In the genomic region with DNA sequence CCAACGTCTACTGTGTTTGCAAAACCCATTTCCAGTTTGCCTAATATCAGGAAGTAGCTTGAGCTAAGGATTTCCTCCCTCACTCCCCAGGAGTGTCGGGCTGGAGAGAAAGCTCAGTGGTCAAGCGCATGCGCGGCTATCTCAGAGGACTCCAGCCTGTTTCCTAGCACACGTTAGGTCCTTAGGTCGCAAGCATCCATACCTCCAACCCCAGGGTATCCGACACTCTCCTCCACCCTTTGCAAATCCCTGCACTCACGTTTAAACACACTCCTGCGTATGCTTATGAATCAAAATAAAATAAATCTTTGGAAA, we compare ENCODE assay signal across 15 mouse cellular contexts. TPM values are rescaled to one million over a fixed set of nuclear protein-coding genes. Genes with fewer than 3 reads are reported as not detected.
DNase-seq lines count a peak whose midpoint lies in the region; ATAC-seq and TF ChIP-seq lines count a peak whose summit lies in the region.
"Had no signal": no experiment of that assay in that cellular context is flagged by ENCODE, and none has a peak within 500 bp of the region (broad histone marks: within the 10 kb centered on the region; RNA-seq: fewer than 3 reads in every experiment).

No protein-coding gene starts in this region.

- no peak for TF ChIP-seq CTCF in testis, adult 2 months (IDR thresholded peaks at IDR 0.05; ENCODE audit: control insufficient read depth, insufficient read depth, insufficient replicate concordance, low read depth, low read length)

- peaks cover 57% of the 10 kb centered on the region for H3K4me1 ChIP-seq in heart, embryonic 10.5 days
- H3K4me1 ChIP-seq in kidney, embryonic 15.5 days = peaks cover 46% of the 10 kb centered on the region
- H3K4me1 ChIP-seq in testis, adult 2 months (ENCODE audit: control insufficient read depth, insufficient read depth, low read length) = peaks cover 13% of the 10 kb centered on the region

- no peak for ATAC-seq in kidney, embryonic 15.5 days (replicated peaks; ENCODE audit: low FRiP score)
- ATAC-seq in monocyte, adult 5-6 weeks (replicated peaks; ENCODE audit: insufficient number of reproducible peaks, low FRiP score, low TSS enrichment, poor library complexity, severe bottlenecking) = no peak
- ATAC-seq: Patski had no signal

- no peak overlapping the region for H3K4me2 ChIP-seq in kidney, embryonic 15.5 days
- H3K4me2 ChIP-seq: embryonic facial prominence, embryonic 15.5 days; forebrain, embryonic 12.5 days; limb, embryonic 15.5 days; midbrain, embryonic 11.5 days had no signal

- H3K27ac ChIP-seq in heart, embryonic 10.5 days = peak overlapping the region; percentile 45; the same call in 1 of the 2 replicates
- H3K27ac ChIP-seq in kidney, embryonic 15.5 days = peak overlapping the region; percentile 79
- peak overlapping the region; percentile 84 for H3K27ac ChIP-seq in testis, adult 2 months (ENCODE audit: control insufficient read depth, insufficient read depth, low read depth, low read length)
- H3K27ac ChIP-seq: forebrain, embryonic 12.5 days; limb, embryonic 15.5 days had no signal

- H3K4me3 ChIP-seq in heart, embryonic 10.5 days = no peak overlapping the region
- no peak overlapping the region for H3K4me3 ChIP-seq in kidney, embryonic 15.5 days (replicated peaks)
- no peak overlapping the region for H3K4me3 ChIP-seq in testis, adult 2 months (ENCODE audit: control insufficient read depth, low read depth, low read length)
- H3K4me3 ChIP-seq: embryonic facial prominence, embryonic 15.5 days; forebrain, embryonic 12.5 days; limb, embryonic 15.5 days; myocyte had no signal

- no peak for DNase-seq in heart, embryonic 10.5 days (ENCODE audit: low spot score)
- no peak for DNase-seq in heart, postnatal 4 days
- no peak for DNase-seq in kidney, adult 11 months
- DNase-seq in testis, postnatal 10 days (ENCODE audit: low spot score) = no peak
- no peak for DNase-seq in spleen, adult 18-20 months
- DNase-seq: cerebellum, adult 18-20 months had no signal

- H3K9me3 ChIP-seq in heart, embryonic 10.5 days = no peaks in the 10 kb centered on the region
- no peaks in the 10 kb centered on the region for H3K9me3 ChIP-seq in kidney, embryonic 15.5 days (replicated peaks)
- H3K9me3 ChIP-seq: embryonic facial prominence, embryonic 15.5 days; forebrain, embryonic 12.5 days; limb, embryonic 15.5 days had no signal

- WGBS in heart, embryonic 10.5 days = 76% methylated on average over 10 of the region's 10 CpGs
- 66% methylated on average over 10 of the region's 10 CpGs for WGBS in kidney, embryonic 15.5 days

- no peak overlapping the region for H3K9ac ChIP-seq in kidney, embryonic 15.5 days
- H3K9ac ChIP-seq: embryonic facial prominence, embryonic 15.5 days; forebrain, embryonic 12.5 days; limb, embryonic 15.5 days had no signal

- no peak for TF ChIP-seq POLR2A in testis, adult 2 months (IDR thresholded peaks at IDR 0.05; ENCODE audit: control insufficient read depth, low read depth, low read length)

- H3K36me3 ChIP-seq in heart, embryonic 10.5 days = 0 out of 2 replicates have a peak, but pooled peaks cover 1% of the 10 kb centered on the region
- no peaks in the 10 kb centered on the region for H3K36me3 ChIP-seq in kidney, embryonic 15.5 days
- no peaks in the 10 kb centered on the region for H3K36me3 ChIP-seq in testis, adult 2 months (ENCODE audit: control insufficient read depth, insufficient read depth, low read length)
- H3K36me3 ChIP-seq: embryonic facial prominence, embryonic 15.5 days; forebrain, embryonic 12.5 days; limb, embryonic 15.5 days had no signal

- no peaks in the 10 kb centered on the region for H3K27me3 ChIP-seq in heart, embryonic 10.5 days (ENCODE audit: insufficient read depth, poor library complexity, severe bottlenecking)
- no peaks in the 10 kb centered on the region for H3K27me3 ChIP-seq in kidney, embryonic 15.5 days
- H3K27me3 ChIP-seq in testis, adult 2 months (ENCODE audit: control insufficient read depth, insufficient read depth, low read length) = no peaks in the 10 kb centered on the region
- H3K27me3 ChIP-seq: embryonic facial prominence, embryonic 15.5 days; limb, embryonic 15.5 days; Patski had no signal

RNA-seq across cellular contexts. Expression of a gene that starts 25.8 kb away (rescaled TPM):
- polyA plus RNA-seq in heart, embryonic 10.5 days (2016; fragmentation: Nextera tagmentation; extraction: Ambion mirVana) = 3.8 and 6.8 TPM in 2 replicates
- 1 to 10 TPM; 7.0 to 9.1 TPM for total RNA-seq in heart, postnatal 4 days (2021)
- 13.9 and 15.5 TPM in 2 replicates for polyA plus RNA-seq in kidney, embryonic 15.5 days (2015; fragmentation: Nextera tagmentation; extraction: Ambion mirVana)
- 2.8 and 3.4 TPM in 2 replicates for polyA plus RNA-seq in testis, adult 2 months (2012; rRNA removed)
- total RNA-seq in monocyte, adult 5-6 weeks (2017) = not detected in 3 replicates
